ENCODE assay signal across 2 mouse cellular contexts in the genomic region with DNA sequence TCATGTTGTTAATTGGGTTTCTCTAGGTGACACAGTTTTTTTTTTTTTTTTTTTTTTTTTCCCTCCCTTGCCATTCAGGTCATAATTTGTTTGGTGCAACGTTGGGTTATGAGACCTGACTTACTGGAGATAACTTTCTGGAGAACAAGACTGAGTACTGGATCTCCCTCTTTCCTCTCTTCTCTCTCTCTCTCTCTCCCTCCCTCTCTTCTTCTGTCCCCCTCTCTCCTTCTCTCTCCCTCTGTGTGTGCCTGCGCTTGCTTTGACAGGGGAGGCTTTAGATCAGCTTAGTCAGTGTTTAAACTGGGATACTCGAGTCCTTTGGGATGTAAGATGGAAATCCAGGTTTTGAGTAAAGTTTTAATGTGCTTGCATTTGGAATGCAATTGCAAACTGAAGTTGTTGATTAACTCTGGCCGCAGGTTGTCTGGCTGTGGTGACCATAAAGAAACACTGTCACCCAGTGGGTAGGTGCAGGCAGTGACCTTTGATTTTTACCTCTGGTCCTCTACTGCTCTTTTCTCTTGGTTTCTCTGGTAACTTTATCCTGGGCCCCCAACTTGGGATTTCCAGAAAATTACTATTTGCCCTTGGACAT.
TF ChIP-seq lines count a peak whose summit lies in the region.

No protein-coding gene starts in this region.

TF ChIP-seq in CH12.LX, 34 proteins besides CTCF, POLR2A, EP300 and RAD21:
- no peak for TF ChIP-seq ZC3H11A (IDR thresholded peaks at IDR 0.05; ENCODE audit: low read depth, low read length)
- TF ChIP-seq ZNF384 (IDR thresholded peaks at IDR 0.05; ENCODE audit: low read depth, low read length) = peak; percentile 84
- TF ChIP-seq CHD1 (IDR thresholded peaks at IDR 0.05; ENCODE audit: low read depth, low read length) = 0 out of 2 replicates have a peak, but pooled peaks have one; percentile 13

TF ChIP-seq in MEL, 35 proteins besides CTCF, POLR2A, EP300 and RAD21:
- no peak for TF ChIP-seq SMC3 (IDR thresholded peaks at IDR 0.05; ENCODE audit: low read depth, low read length)
- peak; percentile 82 for TF ChIP-seq ZNF384 (IDR thresholded peaks at IDR 0.05; ENCODE audit: low read depth, low read length)
